Mouse (Mus musculus): ENCODE results near the gene Bmpr1a. TPM values are rescaled to one million over a fixed set of nuclear protein-coding genes. Genes with fewer than 3 reads are reported as not detected.

The Bmpr1a gene
- total and polyA plus RNA-seq, 2 experiments from 2014 or later, result 20.6 to 52.5 TPM

DNA sequence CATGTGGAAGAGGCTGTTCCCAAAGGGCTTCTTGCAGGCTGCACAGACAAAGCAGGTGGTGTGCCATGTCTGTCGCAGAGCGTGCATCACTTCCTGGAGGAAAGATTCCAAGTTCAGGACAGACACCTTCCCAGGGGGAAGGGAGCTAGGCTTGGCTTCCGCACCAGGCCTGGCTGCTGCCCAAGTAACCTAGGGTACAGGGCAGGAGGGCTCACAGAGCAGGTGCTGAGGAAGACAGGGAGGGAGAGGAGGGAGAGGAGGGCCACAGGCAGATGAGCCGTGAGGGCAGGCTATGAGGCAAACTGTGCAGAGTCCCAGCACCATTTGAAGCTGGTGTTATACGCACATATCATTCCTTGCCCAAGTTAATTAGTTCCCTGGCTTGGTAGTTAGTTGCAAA is 38.8 kb upstream of the Bmpr1a start:
- Histone ChIP-seq H3K4me1 (ENCODE audit: insufficient read depth, low read length) (no peaks in the 10 kb centered on the region), H3K9ac (replicated peaks; ENCODE audit: low read length) (no peak overlapping the region), H3K36me3 (ENCODE audit: insufficient read depth, low read length) (no peaks in the 10 kb centered on the region), H3K27me3 (ENCODE audit: insufficient read depth, low read length) (no peaks in the 10 kb centered on the region), H3K9me3 (ENCODE audit: low read length) (no peaks in the 10 kb centered on the region), H3K27ac (no peak overlapping the region), H3K4me2 (ENCODE audit: low read depth, low read length) (no peak overlapping the region), H3K4me3 (ENCODE audit: low read length) (no peak overlapping the region)
- DNase-seq (ENCODE audit: low spot score), result no peak
- WGBS, result 59% methylated on average over 5 of the region's 5 CpGs
- ATAC-seq, result peak; percentile 55; the same call in 1 of the 2 replicates
- no peak for TF ChIP-seq CTCF (IDR thresholded peaks at IDR 0.05; ENCODE audit: low read depth)

DNA sequence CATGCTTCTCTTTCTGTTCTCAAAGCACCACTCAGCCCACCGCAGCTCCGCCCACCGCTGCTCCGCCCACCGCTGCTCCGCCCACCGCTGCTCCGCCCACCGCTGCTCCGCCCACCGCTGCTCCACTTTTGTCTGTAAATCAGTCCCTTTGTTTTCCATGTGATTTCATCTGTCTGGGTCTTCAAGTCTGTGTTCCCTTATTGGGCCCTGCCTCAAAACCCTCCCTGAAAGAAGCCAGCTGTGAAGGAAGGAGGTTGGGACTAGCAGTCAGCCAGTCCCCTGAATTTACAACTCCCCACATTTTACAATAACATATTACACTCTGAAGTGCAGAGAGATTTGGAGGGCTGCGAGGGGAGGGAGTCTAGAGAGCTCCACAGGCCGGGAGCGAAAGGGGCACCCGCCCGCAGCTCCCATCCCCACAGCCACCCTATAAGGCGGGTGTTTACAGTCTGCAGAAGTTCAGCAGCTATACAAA is 37.6 kb upstream of the Bmpr1a start:
- H3K4me2 ChIP-seq (ENCODE audit: low read depth, low read length), result peak overlapping the region; percentile 21; the same call in 1 of the 2 replicates
- no peaks in the 10 kb centered on the region for H3K9me3 ChIP-seq (ENCODE audit: low read length)
- ATAC-seq (peak; percentile 38; the same call in 1 of the 2 replicates), DNase-seq (ENCODE audit: low spot score) (no peak)
- no peak for TF ChIP-seq CTCF (IDR thresholded peaks at IDR 0.05; ENCODE audit: low read depth)
- H3K36me3 ChIP-seq (ENCODE audit: insufficient read depth, low read length), result no peaks in the 10 kb centered on the region
- no peaks in the 10 kb centered on the region for H3K4me1 ChIP-seq (ENCODE audit: insufficient read depth, low read length)
- H3K4me3 ChIP-seq (ENCODE audit: low read length), result no peak overlapping the region
- WGBS, result 28% methylated on average over 9 of the region's 17 CpGs
- H3K27ac ChIP-seq, result no peak overlapping the region
- no peaks in the 10 kb centered on the region for H3K27me3 ChIP-seq (ENCODE audit: insufficient read depth, low read length)
- H3K9ac ChIP-seq (replicated peaks; ENCODE audit: low read length), result no peak overlapping the region

DNA sequence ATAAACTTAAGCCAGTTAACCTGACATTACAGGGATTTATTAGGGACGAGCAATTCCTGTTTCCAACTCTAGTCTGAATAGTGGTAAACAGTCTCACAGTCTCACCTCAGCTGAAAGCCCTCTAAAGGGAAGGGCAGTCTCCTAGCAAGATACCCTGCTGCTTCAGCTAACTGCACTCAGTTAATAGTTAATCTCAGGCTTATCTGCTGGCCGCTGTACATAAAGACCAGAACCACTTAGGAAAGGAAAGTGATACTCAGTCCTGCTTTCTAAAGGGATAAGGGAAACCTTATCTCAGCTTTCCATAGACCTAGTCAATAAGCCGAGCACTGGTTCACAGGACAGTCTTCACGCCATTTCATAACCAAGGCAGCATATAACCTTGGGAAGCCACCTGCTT is 32.7 kb upstream of the Bmpr1a start:
- no peaks in the 10 kb centered on the region for H3K4me1 ChIP-seq (ENCODE audit: insufficient read depth, low read length)
- no peak overlapping the region for H3K27ac ChIP-seq
- H3K27me3 ChIP-seq (ENCODE audit: insufficient read depth, low read length), result no peaks in the 10 kb centered on the region
- no peak overlapping the region for H3K9ac ChIP-seq (replicated peaks; ENCODE audit: low read length)
- no peaks in the 10 kb centered on the region for H3K36me3 ChIP-seq (ENCODE audit: insufficient read depth, low read length)
- ATAC-seq (no peak), DNase-seq (ENCODE audit: low spot score) (no peak)
- H3K4me3 ChIP-seq (ENCODE audit: low read length), result no peak overlapping the region
- no peak overlapping the region for H3K4me2 ChIP-seq (ENCODE audit: low read depth, low read length)
- WGBS, result 72% methylated on average over 4 of the region's 4 CpGs
- TF ChIP-seq CTCF (IDR thresholded peaks at IDR 0.05; ENCODE audit: low read depth), result no peak
- no peaks in the 10 kb centered on the region for H3K9me3 ChIP-seq (ENCODE audit: low read length)

DNA sequence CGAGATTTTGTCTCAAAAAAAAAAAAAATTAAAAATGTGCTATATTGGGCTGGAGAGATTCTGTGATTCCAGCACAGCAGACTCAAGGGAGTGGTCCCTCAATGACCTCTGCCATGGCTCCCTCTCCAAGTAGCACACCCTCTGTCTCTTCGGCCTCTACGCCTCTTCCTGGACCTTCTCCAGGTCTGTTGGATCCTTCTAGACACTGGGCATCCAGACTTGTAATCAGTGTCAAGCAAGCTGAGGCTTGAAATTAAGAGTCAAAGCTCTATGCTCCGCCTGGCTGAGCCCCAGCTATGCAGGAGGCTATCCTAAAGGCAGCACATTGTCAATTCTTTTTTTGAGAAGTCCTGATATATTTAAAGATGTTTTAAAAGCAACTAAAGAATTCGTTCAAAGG is 30.4 kb upstream of the Bmpr1a start:
- H3K4me3 ChIP-seq (ENCODE audit: low read length), result no peak overlapping the region
- no peak overlapping the region for H3K27ac ChIP-seq
- no peak for TF ChIP-seq CTCF (IDR thresholded peaks at IDR 0.05; ENCODE audit: low read depth)
- no peaks in the 10 kb centered on the region for H3K36me3 ChIP-seq (ENCODE audit: insufficient read depth, low read length)
- no peaks in the 10 kb centered on the region for H3K9me3 ChIP-seq (ENCODE audit: low read length)
- no peak for ATAC-seq
- no peak for DNase-seq (ENCODE audit: low spot score)
- no peaks in the 10 kb centered on the region for H3K27me3 ChIP-seq (ENCODE audit: insufficient read depth, low read length)
- H3K4me1 ChIP-seq (ENCODE audit: insufficient read depth, low read length), result no peaks in the 10 kb centered on the region
- 77% methylated on average over 5 of the region's 5 CpGs for WGBS
- H3K4me2 ChIP-seq (ENCODE audit: low read depth, low read length), result no peak overlapping the region
- H3K9ac ChIP-seq (replicated peaks; ENCODE audit: low read length), result no peak overlapping the region

DNA sequence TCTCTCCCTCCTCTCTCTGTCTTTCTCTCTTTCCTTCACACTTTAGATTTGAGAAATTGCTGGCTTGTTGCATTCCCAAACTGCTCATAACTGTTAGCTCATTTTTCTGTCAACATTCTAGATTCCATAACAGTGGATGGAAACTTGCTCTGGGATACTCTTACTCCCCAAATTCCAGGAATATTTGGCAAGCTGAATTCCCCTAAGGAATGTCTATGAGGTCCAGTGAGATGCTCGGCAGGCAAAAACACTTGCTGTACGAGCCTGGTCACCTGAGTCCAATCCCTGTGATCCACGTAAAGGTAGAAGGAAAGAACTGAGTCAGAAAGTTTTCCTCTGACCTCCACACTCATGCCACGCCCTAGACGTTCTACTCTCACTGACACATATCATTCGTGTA is 29.4 kb upstream of the Bmpr1a start:
- Histone ChIP-seq H3K4me1 (ENCODE audit: insufficient read depth, low read length) (no peaks in the 10 kb centered on the region), H3K9me3 (ENCODE audit: low read length) (no peaks in the 10 kb centered on the region), H3K4me2 (ENCODE audit: low read depth, low read length) (no peak overlapping the region), H3K36me3 (ENCODE audit: insufficient read depth, low read length) (no peaks in the 10 kb centered on the region), H3K4me3 (ENCODE audit: low read length) (no peak overlapping the region), H3K9ac (replicated peaks; ENCODE audit: low read length) (no peak overlapping the region), H3K27me3 (ENCODE audit: insufficient read depth, low read length) (no peaks in the 10 kb centered on the region), H3K27ac (no peak overlapping the region)
- TF ChIP-seq CTCF (IDR thresholded peaks at IDR 0.05; ENCODE audit: low read depth), result no peak
- ATAC-seq, result no peak
- DNase-seq (ENCODE audit: low spot score), result no peak
- 92% methylated on average over 6 of the region's 6 CpGs for WGBS

DNA sequence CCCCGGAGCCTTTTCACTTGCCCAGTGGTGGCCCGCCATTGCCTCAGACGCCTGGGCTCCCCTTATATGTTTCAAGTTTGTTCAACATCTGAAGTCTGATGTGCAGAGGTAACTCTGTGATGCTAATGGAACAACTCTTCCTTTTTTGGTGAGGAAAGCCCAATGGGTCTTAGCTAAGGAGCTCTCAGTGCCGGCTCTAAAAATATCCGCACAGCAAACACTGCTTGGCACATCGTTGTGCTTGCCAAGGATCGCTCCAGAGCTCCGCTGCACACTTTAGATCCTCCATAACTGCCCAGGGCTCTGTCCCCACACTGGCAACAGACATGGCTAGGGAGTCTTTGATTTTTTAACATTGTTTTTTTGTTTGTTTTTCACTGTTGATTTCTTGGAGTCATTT is 25.7 kb upstream of the Bmpr1a start:
- TF ChIP-seq CTCF (IDR thresholded peaks at IDR 0.05; ENCODE audit: low read depth), result no peak
- no peak for ATAC-seq
- Histone ChIP-seq H3K4me3 (ENCODE audit: low read length) (no peak overlapping the region), H3K36me3 (ENCODE audit: insufficient read depth, low read length) (no peaks in the 10 kb centered on the region), H3K4me1 (ENCODE audit: insufficient read depth, low read length) (no peaks in the 10 kb centered on the region), H3K9ac (replicated peaks; ENCODE audit: low read length) (no peak overlapping the region), H3K9me3 (ENCODE audit: low read length) (no peaks in the 10 kb centered on the region), H3K27ac (no peak overlapping the region), H3K27me3 (ENCODE audit: insufficient read depth, low read length) (no peaks in the 10 kb centered on the region), H3K4me2 (ENCODE audit: low read depth, low read length) (0 out of 2 replicates have a peak overlapping the region, but pooled peaks have one; percentile 6)
- 66% methylated on average over 8 of the region's 8 CpGs for WGBS
- no peak for DNase-seq (ENCODE audit: low spot score)

DNA sequence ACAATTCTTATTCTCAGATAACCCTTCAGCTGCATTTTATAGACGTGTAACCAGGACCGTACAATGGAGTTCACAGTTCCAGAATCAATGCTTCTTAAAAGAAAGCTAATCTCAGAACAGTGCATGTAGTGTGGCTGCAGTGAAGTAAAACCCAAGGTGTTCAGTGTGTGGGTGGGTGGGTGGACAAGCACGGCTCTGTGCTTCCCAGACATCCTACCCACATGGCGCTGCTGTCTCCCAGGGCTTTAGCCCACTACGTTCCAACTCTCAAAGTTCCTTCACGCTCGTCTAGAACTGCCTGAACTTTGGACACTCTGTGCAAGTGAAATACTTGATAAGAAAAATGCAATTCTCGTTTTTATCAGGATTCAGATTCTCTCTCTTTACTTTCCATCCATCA is 19.6 kb upstream of the Bmpr1a start, which contains the start of gene 9230112D13Rik:
9230112D13Rik (minus strand) TSS at position 101 of the 400 bp plus-strand sequence.
- no peak for TF ChIP-seq CTCF (IDR thresholded peaks at IDR 0.05; ENCODE audit: low read depth)
- DNase-seq (ENCODE audit: low spot score) (no peak), ATAC-seq (no peak)
- no peaks in the 10 kb centered on the region for H3K9me3 ChIP-seq (ENCODE audit: low read length)
- WGBS, result 91% methylated on average over 8 of the region's 8 CpGs
- no peaks in the 10 kb centered on the region for H3K27me3 ChIP-seq (ENCODE audit: insufficient read depth, low read length)
- no peak within 1 kb of the TSS for H3K4me3 ChIP-seq (ENCODE audit: low read length)
- H3K36me3 ChIP-seq (ENCODE audit: insufficient read depth, low read length), result no peaks in the 10 kb centered on the region
- H3K27ac ChIP-seq, result no peak within 1 kb of the TSS
- H3K4me1 ChIP-seq (ENCODE audit: insufficient read depth, low read length), result no peaks in the 10 kb centered on the region
- no peak within 1 kb of the TSS for H3K9ac ChIP-seq (replicated peaks; ENCODE audit: low read length)
- H3K4me2 ChIP-seq (ENCODE audit: low read depth, low read length), result no peak within 1 kb of the TSS

All from hindbrain, postnatal 0 days (tissue).